Mouse (Mus musculus): ENCODE data around the gene Faim2. TPM values are rescaled to one million over a fixed set of nuclear protein-coding genes. Genes with fewer than 3 reads are reported as not detected.

Gene Faim2
- polyA plus RNA-seq, 1 experiment from 2014 or later = 1.6 TPM

DNA sequence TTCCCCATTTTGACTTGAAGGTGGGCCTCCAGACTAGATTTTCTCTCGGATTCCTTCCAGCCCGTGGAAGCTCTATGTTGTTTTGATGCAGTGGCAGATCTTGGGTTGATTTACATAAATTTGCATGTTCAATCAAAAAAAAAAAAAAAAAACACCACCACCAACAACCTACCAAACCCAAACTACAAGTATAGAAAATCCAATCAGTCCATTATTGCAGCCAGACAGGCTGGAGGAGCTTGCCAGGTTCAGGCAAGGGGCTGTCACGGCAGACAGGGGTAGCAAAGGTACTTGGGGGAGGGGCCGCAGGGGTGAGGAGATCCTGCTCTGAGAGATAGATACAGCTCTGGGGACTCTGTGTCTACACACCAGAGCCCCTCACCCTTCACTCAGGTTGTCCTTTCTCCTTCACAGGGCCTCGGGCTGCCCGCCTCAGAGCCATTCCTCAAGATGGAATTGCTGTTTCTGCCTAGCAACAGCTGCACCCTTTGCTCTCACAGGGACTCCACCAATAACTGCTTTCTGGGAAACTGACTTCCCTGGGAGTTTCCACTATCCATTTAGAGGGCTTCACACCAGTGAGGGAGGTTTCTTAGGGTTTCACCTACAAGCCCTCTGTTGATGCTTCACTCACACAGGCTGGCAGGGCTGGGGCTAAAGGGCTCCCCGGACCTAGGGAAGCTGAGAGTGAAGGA is 73.2 kb downstream of the Faim2 start:
- Histone ChIP-seq H3K4me3 (ENCODE audit: low read depth, low read length) (no peak overlapping the region), H3K4me2 (replicated peaks; ENCODE audit: low read depth) (no peak overlapping the region), H3K27me3 (replicated peaks; ENCODE audit: control insufficient read depth, insufficient read depth, low read length) (no peaks in the 10 kb centered on the region), H3K27ac (ENCODE audit: low read depth, low read length) (no peak overlapping the region), H3K36me3 (ENCODE audit: control insufficient read depth, insufficient read depth) (no peaks in the 10 kb centered on the region), H3K9me3 (ENCODE audit: control insufficient read depth) (no peaks in the 10 kb centered on the region), H3K9ac (ENCODE audit: low read depth, low read length) (no peak overlapping the region), H3K4me1 (replicated peaks; ENCODE audit: control insufficient read depth, insufficient read depth, low read length) (no peaks in the 10 kb centered on the region)
- no peak for TF ChIP-seq CTCF (IDR thresholded peaks at IDR 0.05; ENCODE audit: low read depth)
- WGBS = 82% methylated on average over 7 of the region's 7 CpGs
- no peak for ATAC-seq

DNA sequence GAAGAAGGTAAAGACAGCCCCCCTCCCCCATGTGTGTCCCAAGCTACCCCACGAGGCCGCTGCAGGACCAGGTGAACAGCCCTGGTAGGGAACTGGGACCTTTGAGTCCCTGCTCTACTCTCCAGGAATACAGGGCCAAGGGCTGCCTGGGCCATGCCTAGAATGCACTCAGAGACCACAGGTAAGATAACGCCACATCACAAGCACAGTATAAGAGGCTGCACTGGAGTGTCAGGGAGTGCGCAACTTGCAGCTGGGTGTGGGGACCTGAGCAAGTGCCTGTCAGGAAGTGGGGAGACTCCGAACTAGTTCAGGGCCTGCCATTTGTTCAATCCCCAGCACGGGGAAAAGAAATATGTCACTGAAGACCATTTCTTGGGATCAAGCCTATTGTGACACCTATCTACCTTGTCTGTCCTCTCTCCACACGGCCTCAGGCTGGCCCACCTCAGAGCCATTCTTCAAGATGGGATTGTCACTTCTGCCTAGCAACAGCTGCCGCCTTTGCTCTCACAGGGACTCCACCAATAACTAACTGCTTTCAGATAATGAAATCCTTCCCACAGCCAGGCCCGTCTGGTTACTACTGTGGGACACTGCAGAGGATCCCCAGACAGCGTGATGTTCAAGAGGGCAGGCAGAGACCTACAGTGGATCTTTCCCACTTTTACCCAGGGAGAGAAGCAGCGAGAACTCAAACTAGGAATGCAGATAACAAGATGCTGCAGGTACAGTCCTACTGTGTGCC is 74.6 kb downstream of the Faim2 start:
- Histone ChIP-seq H3K4me1 (replicated peaks; ENCODE audit: control insufficient read depth, insufficient read depth, low read length) (no peaks in the 10 kb centered on the region), H3K27ac (ENCODE audit: low read depth, low read length) (no peak overlapping the region), H3K9me3 (ENCODE audit: control insufficient read depth) (no peaks in the 10 kb centered on the region), H3K27me3 (replicated peaks; ENCODE audit: control insufficient read depth, insufficient read depth, low read length) (no peaks in the 10 kb centered on the region), H3K4me2 (replicated peaks; ENCODE audit: low read depth) (no peak overlapping the region), H3K4me3 (ENCODE audit: low read depth, low read length) (no peak overlapping the region), H3K36me3 (ENCODE audit: control insufficient read depth, insufficient read depth) (no peaks in the 10 kb centered on the region), H3K9ac (ENCODE audit: low read depth, low read length) (no peak overlapping the region)
- no peak for ATAC-seq
- WGBS = 71% methylated on average over 11 of the region's 11 CpGs
- TF ChIP-seq CTCF (IDR thresholded peaks at IDR 0.05; ENCODE audit: low read depth) = no peak

DNA sequence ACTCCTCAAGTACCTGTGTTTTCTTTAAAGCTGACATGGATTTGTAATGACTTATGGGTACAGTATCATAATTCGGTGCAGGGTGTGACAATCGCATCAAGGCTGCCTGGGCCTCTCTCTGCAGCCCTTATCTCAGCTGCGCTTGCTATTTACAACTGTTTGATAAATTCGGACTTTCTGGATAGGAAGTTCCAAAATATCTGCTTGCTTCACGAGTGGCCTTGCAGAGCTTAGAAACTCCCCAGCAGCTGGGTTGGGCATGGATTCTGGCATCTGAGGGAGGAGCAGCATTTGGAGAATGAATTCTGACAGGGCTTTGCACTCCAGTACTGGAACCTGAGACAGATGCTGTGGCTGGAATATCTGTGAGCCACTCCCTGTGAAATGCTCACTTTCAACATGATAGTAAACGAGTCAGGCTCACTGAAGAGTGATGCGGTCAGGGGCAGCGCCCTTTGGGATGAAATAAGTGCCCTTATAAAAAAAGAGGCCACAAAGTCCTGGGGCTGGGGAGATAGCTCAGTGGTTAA is 78.1 kb downstream of the Faim2 start:
- Histone ChIP-seq H3K4me1 (replicated peaks; ENCODE audit: control insufficient read depth, insufficient read depth, low read length) (no peaks in the 10 kb centered on the region), H3K9me3 (ENCODE audit: control insufficient read depth) (no peaks in the 10 kb centered on the region), H3K36me3 (ENCODE audit: control insufficient read depth, insufficient read depth) (no peaks in the 10 kb centered on the region), H3K4me3 (ENCODE audit: low read depth, low read length) (no peak overlapping the region), H3K9ac (ENCODE audit: low read depth, low read length) (no peak overlapping the region), H3K27me3 (replicated peaks; ENCODE audit: control insufficient read depth, insufficient read depth, low read length) (no peaks in the 10 kb centered on the region), H3K27ac (ENCODE audit: low read depth, low read length) (no peak overlapping the region), H3K4me2 (replicated peaks; ENCODE audit: low read depth) (no peak overlapping the region)
- no peak for TF ChIP-seq CTCF (IDR thresholded peaks at IDR 0.05; ENCODE audit: low read depth)
- no peak for ATAC-seq
- WGBS = 34% methylated on average over 8 of the region's 8 CpGs

GRCm38 (mm10) chr15:99449131-99449750 is 78.7 kb downstream of the Faim2 start:
- no peak for ATAC-seq
- H3K4me3 ChIP-seq (ENCODE audit: low read depth, low read length) = no peak overlapping the region
- WGBS = 52% methylated on average over 9 of the region's 9 CpGs
- no peaks in the 10 kb centered on the region for H3K36me3 ChIP-seq (ENCODE audit: control insufficient read depth, insufficient read depth)
- H3K9ac ChIP-seq (ENCODE audit: low read depth, low read length) = no peak overlapping the region
- H3K4me1 ChIP-seq (replicated peaks; ENCODE audit: control insufficient read depth, insufficient read depth, low read length) = no peaks in the 10 kb centered on the region
- H3K9me3 ChIP-seq (ENCODE audit: control insufficient read depth) = no peaks in the 10 kb centered on the region
- no peak for TF ChIP-seq CTCF (IDR thresholded peaks at IDR 0.05; ENCODE audit: low read depth)
- no peak overlapping the region for H3K27ac ChIP-seq (ENCODE audit: low read depth, low read length)
- no peaks in the 10 kb centered on the region for H3K27me3 ChIP-seq (replicated peaks; ENCODE audit: control insufficient read depth, insufficient read depth, low read length)
- H3K4me2 ChIP-seq (replicated peaks; ENCODE audit: low read depth) = no peak overlapping the region

Other genes with a start within 250 kb of the Faim2 start
- gene Prpf40b, start 233.1 kb downstream of the Faim2 start, polyA plus RNA-seq (2015; fragmentation: Nextera tagmentation; extraction: Ambion mirVana) = 10.8 and 12.7 TPM in 2 replicates
- not detected in 2 replicates for gene Fam186b, start 232.3 kb downstream of the Faim2 start, polyA plus RNA-seq (2015; fragmentation: Nextera tagmentation; extraction: Ambion mirVana)
- gene Fmnl3, start 157.7 kb downstream of the Faim2 start, polyA plus RNA-seq (2015; fragmentation: Nextera tagmentation; extraction: Ambion mirVana) = 5.6 and 5.9 TPM in 2 replicates
- gene Tmbim6, start 135.3 kb downstream of the Faim2 start, polyA plus RNA-seq (2015; fragmentation: Nextera tagmentation; extraction: Ambion mirVana) = 1,126 and 1,190 TPM in 2 replicates
- 1.8 and 2.1 TPM in 2 replicates for gene Nckap5l, start 70.4 kb downstream of the Faim2 start, polyA plus RNA-seq (2015; fragmentation: Nextera tagmentation; extraction: Ambion mirVana)
- 12.6 and 13.2 TPM in 2 replicates for gene Bcdin3d, start 53.4 kb downstream of the Faim2 start, polyA plus RNA-seq (2015; fragmentation: Nextera tagmentation; extraction: Ambion mirVana)
- gene Aqp2, start 50.9 kb upstream of the Faim2 start, polyA plus RNA-seq (2015; fragmentation: Nextera tagmentation; extraction: Ambion mirVana) = not detected in 2 replicates
- 0.14 TPM in 1 of 2 replicates, not detected in the other for gene Aqp5, start 62.6 kb upstream of the Faim2 start, polyA plus RNA-seq (2015; fragmentation: Nextera tagmentation; extraction: Ambion mirVana)
- gene Aqp6, start 73.2 kb upstream of the Faim2 start, polyA plus RNA-seq (2015; fragmentation: Nextera tagmentation; extraction: Ambion mirVana) = not detected in 2 replicates
- 23.2 and 25.7 TPM in 2 replicates for gene Racgap1, start 123.5 kb upstream of the Faim2 start, polyA plus RNA-seq (2015; fragmentation: Nextera tagmentation; extraction: Ambion mirVana)
- 1.4 and 2.1 TPM in 2 replicates for gene Asic1, start 142.2 kb upstream of the Faim2 start, polyA plus RNA-seq (2015; fragmentation: Nextera tagmentation; extraction: Ambion mirVana)
- gene Smarcd1, start 174.0 kb upstream of the Faim2 start, polyA plus RNA-seq (2015; fragmentation: Nextera tagmentation; extraction: Ambion mirVana) = 13.2 and 13.3 TPM in 2 replicates
- 1.2 and 3.0 TPM in 2 replicates for gene Gm17349, start 177.3 kb upstream of the Faim2 start, polyA plus RNA-seq (2015; fragmentation: Nextera tagmentation; extraction: Ambion mirVana)
- 124 and 136 TPM in 2 replicates for gene Gpd1, start 189.3 kb upstream of the Faim2 start, polyA plus RNA-seq (2015; fragmentation: Nextera tagmentation; extraction: Ambion mirVana)
- gene Cox14, start 197.5 kb upstream of the Faim2 start, polyA plus RNA-seq (2015; fragmentation: Nextera tagmentation; extraction: Ambion mirVana) = 298 and 301 TPM in 2 replicates
- 18.7 and 19.2 TPM in 2 replicates for gene Cers5, start 244.7 kb upstream of the Faim2 start, polyA plus RNA-seq (2015; fragmentation: Nextera tagmentation; extraction: Ambion mirVana)